Mouse (Mus musculus) bone marrow, adult 2 months (tissue): ENCODE data around the gene Hhat.

Source experiments
- CTCF ChIP-seq: fragments of 200-500 bp; IDR thresholded peaks from 2 replicates; pipeline ENCODE4 v1.5.1; 2011; ENCODE audit warnings: low read length, control low read depth; ENCODE audit not compliant: control insufficient read depth, insufficient read depth
- POLR2A ChIP-seq: fragments of 200-500 bp; IDR thresholded peaks from 2 replicates; pipeline ENCODE4 v1.6.1; 2011; ENCODE audit warnings: low read depth, mild to moderate bottlenecking, control low read depth, low read length, borderline replicate concordance; ENCODE audit not compliant: control insufficient read depth

- TF ChIP-seq CTCF = no peak
- no peak for TF ChIP-seq POLR2A
These were observed 25.4 kb upstream of the Hhat start for GRCm38 (mm10) chr1:192796201-192797010.
